Mouse (Mus musculus): ENCODE measurements around the gene Abca4. TPM values are rescaled to one million over a fixed set of nuclear protein-coding genes. Genes with fewer than 3 reads are reported as not detected.

The Abca4 gene
- total RNA-seq (2021) = 1 to 10 TPM; 2.8 to 3.6 TPM
- long read RNA-seq, experiment 1, partial matches to known transcripts = 1 of 4 reads
- long read RNA-seq, experiment 1, other reads (novel, unspliced or antisense) = 3 of 4 reads
- long read RNA-seq, experiment 2, partial matches to known transcripts = 1 of 7 reads
- long read RNA-seq, experiment 2, other reads (novel, unspliced or antisense) = 6 of 7 reads

DNA sequence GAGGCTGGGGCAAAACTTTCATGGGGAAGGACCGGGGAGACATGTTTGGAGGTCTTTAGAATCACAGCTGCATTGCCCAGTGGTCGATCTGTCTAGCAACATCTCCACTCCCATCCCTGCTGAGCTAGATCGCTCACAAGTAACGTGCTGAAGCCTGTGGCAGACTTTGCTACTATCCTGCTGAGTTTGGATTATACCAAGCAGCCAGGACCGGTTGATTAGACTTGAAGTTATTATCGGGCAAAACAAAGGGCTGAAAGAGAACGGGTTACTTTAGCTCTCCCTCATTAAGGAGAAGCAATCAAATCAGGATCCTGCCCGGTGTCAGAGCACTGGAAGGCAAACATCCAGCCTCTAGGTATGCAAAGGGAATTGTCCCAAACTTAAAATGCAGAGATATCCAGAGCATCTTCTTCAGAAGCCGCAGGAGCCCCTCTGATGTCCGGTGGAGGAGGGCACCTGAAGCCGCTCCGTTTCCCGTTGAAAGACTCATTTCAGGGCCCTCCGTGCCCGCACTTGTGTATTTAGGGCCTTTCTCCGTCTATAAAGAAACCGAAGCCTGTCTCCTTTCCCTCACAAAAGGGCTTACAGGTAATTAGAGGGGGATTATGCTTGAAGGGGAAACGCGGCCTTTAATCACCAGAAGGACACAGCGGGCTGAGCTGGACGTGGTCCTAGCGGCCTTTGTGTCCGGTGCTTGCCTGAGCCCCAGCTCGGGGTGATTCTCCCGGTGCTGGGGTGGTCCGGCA, at the start of gene Abca4:
Gene Abca4 (plus strand): TSS at position 645 of the 749 bp plus-strand sequence.
- no peak for DNase-seq (ENCODE audit: low spot score in 2 of 2)

- no peak for DNase-seq (ENCODE audit: low spot score in 2 of 2)
These were observed 49.1 kb upstream of the Abca4 start for GRCm38 (mm10) chr3:121995125-121995524.

- no peak for DNase-seq (ENCODE audit: low spot score in 2 of 2)
These were observed 44.3 kb upstream of the Abca4 start for GRCm38 (mm10) chr3:121999934-122000333.

GRCm38 (mm10) chr3:122001568-122001967, 42.7 kb upstream of the Abca4 start:
- DNase-seq (ENCODE audit: low spot score in 2 of 2) = no peak

- DNase-seq (ENCODE audit: low spot score in 2 of 2) = no peak
These were observed 34.4 kb upstream of the Abca4 start for GRCm38 (mm10) chr3:122009818-122010217.

DNA sequence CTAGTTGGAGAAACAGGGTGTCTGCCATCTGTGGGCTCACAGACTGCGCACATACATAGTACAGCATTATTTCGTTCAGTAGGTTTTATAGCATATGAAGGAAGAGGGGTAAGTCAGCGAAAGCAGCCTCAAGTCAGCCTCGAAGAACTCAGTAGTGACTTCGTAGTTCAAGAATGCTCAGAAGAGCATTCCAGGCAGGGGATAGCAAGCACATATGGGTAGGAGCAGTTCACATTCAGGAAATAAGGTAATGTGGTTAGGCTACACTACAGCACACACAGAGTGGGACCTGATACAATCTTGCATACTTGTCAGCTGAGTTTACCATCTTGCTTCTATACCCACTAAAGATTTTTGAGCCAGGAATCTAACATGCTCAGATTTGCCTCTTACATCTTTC, 34.0 kb upstream of the Abca4 start:
- DNase-seq (ENCODE audit: low spot score in 2 of 2) = no peak

GRCm38 (mm10) chr3:122012464-122012863, 31.8 kb upstream of the Abca4 start:
- no peak for DNase-seq (ENCODE audit: low spot score in 2 of 2)

DNA sequence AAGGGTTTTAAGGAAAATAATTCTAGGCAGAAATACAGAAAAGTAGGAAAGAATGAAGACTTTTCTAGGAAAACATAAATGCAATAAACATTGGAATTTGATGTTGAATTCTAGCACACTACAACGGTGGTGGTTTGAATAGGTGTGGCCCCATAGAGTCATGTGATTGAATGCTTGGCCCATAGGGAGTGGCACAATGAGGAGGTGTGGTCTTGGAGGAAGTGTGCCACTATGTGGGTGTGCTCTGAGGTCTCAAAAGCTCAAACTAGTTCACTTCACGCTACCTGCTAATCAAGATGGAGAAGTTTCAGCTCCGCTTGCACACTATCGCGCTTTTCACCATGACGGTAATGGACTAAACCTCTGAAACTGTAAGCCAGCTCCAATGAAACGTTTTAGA, 25.8 kb upstream of the Abca4 start:
- DNase-seq (ENCODE audit: low spot score in 2 of 2) = no peak

GRCm38 (mm10) chr3:122019159-122019558, 25.1 kb upstream of the Abca4 start:
- no peak for DNase-seq (ENCODE audit: low spot score in 2 of 2)

GRCm38 (mm10) chr3:122021029-122021652, 23.1 kb upstream of the Abca4 start:
- DNase-seq (ENCODE audit: low spot score in 2 of 2) = no peak

DNA sequence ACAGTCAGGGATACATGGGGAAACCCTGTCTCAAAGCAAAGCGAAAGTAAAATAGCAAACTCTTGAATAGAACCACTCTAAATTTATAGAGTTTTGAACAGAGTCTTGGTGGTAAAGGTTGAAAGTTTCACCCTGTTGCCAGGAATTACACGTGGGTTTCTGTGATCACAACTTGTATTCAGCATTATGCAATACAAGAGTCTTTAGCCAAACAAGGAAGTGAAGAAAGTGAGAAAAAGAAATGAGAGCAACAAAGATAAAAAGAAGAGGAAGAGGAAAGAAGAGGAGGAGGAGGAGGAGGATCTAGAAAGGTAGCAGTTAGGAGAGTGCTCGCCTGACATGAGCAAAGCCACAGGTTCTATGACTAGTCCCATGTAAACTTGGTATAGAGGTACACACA, 21.9 kb upstream of the Abca4 start:
- no peak for DNase-seq (ENCODE audit: low spot score in 2 of 2)

GRCm38 (mm10) chr3:122026676-122027075, 17.6 kb upstream of the Abca4 start:
- no peak for DNase-seq (ENCODE audit: low spot score in 2 of 2)

DNA sequence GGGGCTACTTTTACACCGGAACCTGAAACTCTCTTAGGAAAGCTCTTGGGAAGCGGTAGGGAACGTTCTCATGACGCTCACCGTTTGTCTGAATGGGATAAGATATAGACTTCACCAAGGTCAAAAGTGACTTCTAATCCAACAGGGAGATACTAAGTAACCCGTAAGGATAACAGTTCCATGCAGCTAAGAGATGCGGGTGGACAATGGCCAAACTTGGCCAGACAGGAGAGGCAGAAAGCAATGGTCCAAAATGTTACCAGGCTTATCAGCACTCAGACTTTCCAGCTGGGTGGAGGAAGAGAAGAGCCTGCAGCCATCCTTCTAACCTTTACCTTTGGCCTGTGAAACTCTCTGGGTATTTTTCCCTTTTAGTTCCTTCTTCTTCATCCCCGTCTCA, 16.5 kb upstream of the Abca4 start:
- no peak for DNase-seq (ENCODE audit: low spot score in 2 of 2)

DNA sequence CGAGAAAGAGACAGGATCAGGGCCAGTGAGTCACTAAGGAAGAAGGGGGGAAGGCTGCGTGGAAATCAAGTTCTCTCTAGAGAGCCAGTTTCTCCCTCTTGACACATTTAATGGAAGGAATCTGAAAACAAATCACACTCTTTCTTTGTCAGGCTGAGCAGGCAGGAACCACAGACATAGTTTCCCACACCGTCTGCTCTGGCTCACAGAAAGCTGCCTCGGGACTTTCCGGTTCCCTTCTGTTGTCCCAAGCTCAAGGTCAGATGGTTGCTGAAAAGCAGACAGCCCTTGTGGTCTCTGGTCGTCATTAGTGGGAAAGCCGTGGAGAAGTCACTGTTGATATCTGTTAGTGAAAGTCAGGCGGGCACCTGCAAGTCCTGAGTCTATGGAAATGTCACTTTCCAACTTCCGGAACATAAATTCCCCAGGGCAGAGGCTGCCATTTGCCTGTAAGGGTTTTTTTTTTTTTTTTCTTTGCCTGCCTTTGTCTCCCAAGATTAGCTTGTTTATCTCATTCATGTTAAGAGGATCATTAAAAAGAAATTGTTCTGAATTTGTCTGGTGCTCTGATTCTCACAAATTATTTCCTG, 10.9 kb upstream of the Abca4 start:
- no peak for DNase-seq (ENCODE audit: low spot score in 2 of 2)

- no peak for DNase-seq (ENCODE audit: low spot score in 2 of 2)
These were observed 10.0 kb upstream of the Abca4 start for GRCm38 (mm10) chr3:122034240-122034639.

GRCm38 (mm10) chr3:122035092-122035491, 9.2 kb upstream of the Abca4 start:
- DNase-seq (ENCODE audit: low spot score in 2 of 2) = no peak

GRCm38 (mm10) chr3:122040522-122040921, 3.7 kb upstream of the Abca4 start:
- DNase-seq (ENCODE audit: low spot score in 2 of 2) = no peak

GRCm38 (mm10) chr3:122043102-122043501, 1.1 kb upstream of the Abca4 start:
- DNase-seq (ENCODE audit: low spot score in 2 of 2) = no peak

GRCm38 (mm10) chr3:122046187-122046620, 2.0 kb downstream of the Abca4 start:
- DNase-seq (ENCODE audit: low spot score in 2 of 2) = no peak

DNA sequence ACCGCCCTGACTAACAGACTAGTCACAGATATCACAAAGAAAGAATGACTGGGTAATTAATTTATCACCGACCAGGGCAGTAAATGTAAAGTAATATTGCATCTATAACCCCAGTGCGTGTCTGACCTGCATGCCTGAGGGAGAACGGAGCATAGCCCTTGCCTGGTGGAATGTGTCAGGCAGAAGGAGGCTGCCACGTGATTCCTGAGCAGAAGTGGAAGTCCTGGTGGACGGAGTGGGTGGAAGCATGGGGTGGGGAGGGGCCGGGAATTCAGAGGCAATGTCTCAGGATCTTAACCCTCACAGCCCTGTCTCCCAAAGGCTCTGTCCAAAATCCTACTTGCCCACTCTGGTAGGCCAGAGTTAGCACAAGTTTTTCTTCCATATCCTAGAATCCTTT, 3.2 kb downstream of the Abca4 start:
- DNase-seq (ENCODE audit: low spot score in 2 of 2) = no peak

DNA sequence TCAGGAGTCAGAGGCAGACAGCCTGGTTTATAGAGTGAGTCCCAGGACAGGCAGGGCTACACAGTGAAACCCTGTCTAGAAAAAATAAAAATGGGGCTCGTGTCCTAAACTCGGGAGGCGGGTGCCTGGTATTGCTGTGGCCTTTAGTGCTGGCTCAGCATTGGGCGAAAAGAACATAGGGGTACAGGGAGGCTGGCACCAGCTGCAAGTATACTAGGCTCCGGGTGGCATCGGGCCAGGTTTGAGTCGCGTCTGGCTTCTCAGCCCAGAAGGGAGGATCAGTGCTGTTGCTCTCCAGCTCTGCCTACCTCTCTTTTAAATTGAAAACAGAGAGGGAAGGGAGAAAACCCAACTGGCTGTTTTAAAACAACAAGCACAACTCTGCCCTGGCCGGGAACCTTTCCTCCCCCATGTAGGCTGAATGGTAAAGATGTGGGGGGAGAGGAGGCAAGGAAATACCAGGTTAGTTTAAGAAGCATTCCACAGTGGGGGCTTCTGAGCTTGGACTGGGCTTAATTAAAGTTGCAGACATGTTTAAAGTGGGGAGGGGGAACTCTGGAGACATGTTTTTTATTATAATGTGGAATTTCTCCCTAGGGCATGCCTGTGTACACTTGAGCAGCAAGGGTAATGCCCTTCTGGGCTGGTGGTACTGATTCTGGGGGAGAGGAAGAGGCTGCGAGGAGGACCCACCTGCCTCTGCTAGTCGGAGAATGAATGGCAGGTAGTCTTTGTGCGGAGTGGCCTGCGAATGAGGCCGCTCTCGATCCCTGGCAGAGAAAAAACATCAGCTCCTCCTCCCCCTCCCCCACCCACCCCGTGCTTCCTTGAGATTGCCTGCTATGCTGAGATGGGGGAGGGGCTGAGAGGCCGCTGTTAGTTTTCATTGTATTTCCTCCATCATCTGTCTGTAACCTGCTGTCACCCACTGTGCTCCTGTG, 3.9 kb downstream of the Abca4 start:
- no peak for DNase-seq (ENCODE audit: low spot score in 2 of 2)

All from adrenal gland, postnatal 4 days (tissue).